Mouse (Mus musculus): ENCODE measurements around the gene Itgam. TPM values are rescaled to one million over a fixed set of nuclear protein-coding genes. Genes with fewer than 3 reads are reported as not detected.

Itgam gene
- polyA plus RNA-seq, 1 experiment: 60.8 TPM

DNA sequence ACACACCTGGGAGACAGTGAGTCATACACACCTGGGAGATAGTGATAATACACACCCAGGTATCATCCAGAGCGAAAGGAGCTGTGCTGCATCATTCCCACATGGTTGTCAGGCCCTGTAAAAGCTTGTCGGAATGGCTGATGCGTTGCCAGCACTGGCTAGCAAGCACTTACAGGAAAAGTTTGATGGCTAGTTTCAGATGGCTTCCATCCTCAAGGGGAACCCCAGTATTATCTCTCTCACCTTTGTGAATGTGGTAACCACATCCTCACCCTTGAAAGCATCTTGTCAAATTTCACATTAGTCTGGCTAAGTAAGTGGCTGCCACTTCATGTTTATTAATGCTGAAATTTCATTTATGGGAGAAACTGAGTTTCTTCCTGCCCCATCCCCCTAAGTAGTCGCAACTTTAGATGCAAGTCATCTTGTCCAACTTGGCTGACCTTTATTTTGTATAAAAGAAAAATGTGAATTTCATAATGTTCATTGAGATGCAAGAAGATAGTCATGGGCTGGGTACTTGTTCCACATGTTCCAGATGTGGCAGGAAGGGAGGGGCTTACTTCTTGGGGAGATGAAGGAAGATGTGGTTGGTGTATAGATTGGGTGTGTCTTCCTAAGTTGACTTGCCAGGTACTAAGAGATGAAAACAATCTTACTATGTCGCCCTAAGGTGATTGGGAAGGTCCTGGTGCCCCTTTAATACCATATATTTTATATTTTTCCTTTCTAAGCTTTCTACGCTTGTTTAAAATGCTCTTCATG is 57.5 kb downstream of the Itgam start:
- no peak overlapping the region for H3K27ac ChIP-seq (ENCODE audit: control insufficient read depth, insufficient read depth, low read depth, low read length, poor library complexity)
- WGBS: 83% methylated on average over 6 of the region's 6 CpGs
- TF ChIP-seq POLR2A (IDR thresholded peaks at IDR 0.05; ENCODE audit: borderline replicate concordance, control insufficient read depth, low read depth, low read length) (no peak), CTCF (IDR thresholded peaks at IDR 0.05; ENCODE audit: control insufficient read depth, insufficient read depth, low read length) (no peak)

DNA sequence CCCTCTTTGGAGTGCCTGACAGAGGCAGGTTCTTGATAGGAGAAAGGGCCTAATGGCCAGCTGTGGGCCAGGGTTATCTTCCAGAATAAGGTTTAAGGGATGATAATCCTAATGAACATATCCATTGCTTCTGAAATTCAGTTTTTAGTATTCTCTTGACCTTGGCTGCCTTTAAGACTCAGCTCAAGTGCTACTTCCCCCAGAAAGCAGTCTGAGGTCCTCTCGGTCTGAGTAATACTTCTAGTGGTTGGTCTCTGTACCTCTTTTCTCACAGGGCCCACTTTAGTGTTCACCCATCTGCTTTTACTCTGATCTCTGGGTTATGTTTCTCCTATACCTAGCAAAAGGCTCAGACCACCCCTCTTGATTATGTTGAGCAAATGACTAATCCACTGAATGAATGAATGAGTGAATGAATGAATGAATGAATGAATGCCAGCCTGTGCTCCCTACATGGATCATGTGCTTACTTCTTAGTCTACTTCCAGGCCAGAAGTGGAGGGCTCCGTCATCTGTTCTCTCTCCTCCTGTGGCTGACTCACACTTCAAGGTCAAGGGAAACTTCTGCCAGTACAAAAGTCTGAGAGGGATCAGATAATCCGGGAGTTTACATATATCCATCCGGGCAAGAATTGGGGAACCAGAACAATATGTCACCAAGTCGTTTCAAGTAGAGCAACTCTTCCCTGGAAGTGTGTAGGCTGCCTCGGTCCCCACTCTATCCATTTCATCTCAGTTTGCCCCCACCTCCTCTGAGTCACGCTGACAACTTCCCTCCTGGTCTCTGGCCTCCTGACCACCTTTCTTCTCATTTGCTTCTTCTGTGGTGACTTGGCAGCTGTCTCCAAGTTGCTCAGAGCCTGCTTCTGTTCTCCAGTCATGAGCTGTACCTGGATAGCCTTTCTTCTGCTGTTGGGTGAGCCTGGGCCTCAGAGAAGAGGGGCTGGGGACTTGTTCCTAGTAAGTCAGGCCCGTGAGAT is 66.6 kb downstream of the Itgam start, which contains the start of gene Itgax:
Gene Itgax (plus strand): TSS at position 807 of the 980 bp plus-strand sequence.
- WGBS: 29% methylated on average over 8 of the region's 8 CpGs
- TF ChIP-seq CTCF (IDR thresholded peaks at IDR 0.05; ENCODE audit: control insufficient read depth, insufficient read depth, low read length) (no peak), POLR2A (IDR thresholded peaks at IDR 0.05; ENCODE audit: borderline replicate concordance, control insufficient read depth, low read depth, low read length) (no peak)
- H3K4me3 ChIP-seq (replicated peaks; ENCODE audit: control insufficient read depth, low read depth, low read length): no peak within 1 kb of the TSS
- peaks cover 7% of the 10 kb centered on the region for H3K4me1 ChIP-seq (ENCODE audit: control insufficient read depth, insufficient read depth, low read length)
- no peak within 1 kb of the TSS for H3K27ac ChIP-seq (ENCODE audit: control insufficient read depth, insufficient read depth, low read depth, low read length, poor library complexity)

More for the DNA sequence above, 57.5 kb downstream of the Itgam start:
- Histone ChIP-seq H3K4me1 (ENCODE audit: control insufficient read depth, insufficient read depth, low read length) (peaks cover 1% of the 10 kb centered on the region; the same call in 1 of the 2 replicates), H3K4me3 (replicated peaks; ENCODE audit: control insufficient read depth, low read depth, low read length) (no peak overlapping the region)

DNA sequence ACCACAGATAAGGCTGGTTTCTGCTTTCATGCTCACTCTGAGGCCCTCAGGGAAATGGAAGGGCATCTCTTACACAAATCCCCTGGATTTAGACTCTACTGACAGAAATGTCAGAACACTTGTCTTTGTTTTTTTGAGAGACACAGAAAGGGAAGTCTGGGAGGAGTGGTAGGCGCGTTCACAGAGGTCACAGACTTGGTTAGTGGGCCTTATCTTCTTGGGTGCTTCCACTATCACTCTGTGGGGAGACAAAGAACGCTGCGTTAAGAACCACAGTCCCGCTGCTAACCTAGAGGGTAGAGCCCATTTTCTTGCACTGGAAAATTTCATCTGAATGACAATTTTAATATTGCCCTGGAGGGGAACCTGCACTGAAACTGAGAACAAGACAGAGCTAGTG is 69.7 kb downstream of the Itgam start:
- Histone ChIP-seq H3K4me3 (replicated peaks; ENCODE audit: control insufficient read depth, low read depth, low read length) (no peak overlapping the region), H3K27ac (ENCODE audit: control insufficient read depth, insufficient read depth, low read depth, low read length, poor library complexity) (peak overlapping the region; percentile 8; the same call in 1 of the 2 replicates), H3K4me1 (ENCODE audit: control insufficient read depth, insufficient read depth, low read length) (peaks cover 10% of the 10 kb centered on the region)
- TF ChIP-seq POLR2A (IDR thresholded peaks at IDR 0.05; ENCODE audit: borderline replicate concordance, control insufficient read depth, low read depth, low read length) (no peak), CTCF (IDR thresholded peaks at IDR 0.05; ENCODE audit: control insufficient read depth, insufficient read depth, low read length) (no peak)
- WGBS: 30% methylated on average over 5 of the region's 5 CpGs

DNA sequence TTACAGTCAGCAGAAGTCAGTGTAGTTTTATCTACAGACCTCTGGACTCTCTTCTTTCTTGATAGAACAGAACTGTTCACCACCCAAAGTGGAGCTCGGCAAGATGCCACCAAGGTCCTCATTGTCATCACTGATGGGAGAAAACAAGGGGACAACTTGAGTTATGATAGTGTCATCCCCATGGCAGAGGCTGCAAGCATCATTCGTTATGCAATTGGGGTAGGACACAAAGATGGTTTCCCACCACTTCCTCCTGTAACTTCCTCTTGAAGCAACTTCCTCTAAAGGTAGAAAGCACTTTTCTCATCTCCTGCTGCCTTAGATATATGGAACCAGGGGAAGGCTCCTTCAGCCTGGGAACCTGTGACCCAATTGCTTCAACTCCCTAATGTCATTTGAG is 71.2 kb downstream of the Itgam start:
- Histone ChIP-seq H3K4me1 (ENCODE audit: control insufficient read depth, insufficient read depth, low read length) (peaks cover 12% of the 10 kb centered on the region), H3K27ac (ENCODE audit: control insufficient read depth, insufficient read depth, low read depth, low read length, poor library complexity) (peak overlapping the region; percentile 39; the same call in 1 of the 2 replicates), H3K4me3 (replicated peaks; ENCODE audit: control insufficient read depth, low read depth, low read length) (no peak overlapping the region)
- TF ChIP-seq POLR2A (IDR thresholded peaks at IDR 0.05; ENCODE audit: borderline replicate concordance, control insufficient read depth, low read depth, low read length): no peak
- no peak for TF ChIP-seq CTCF (IDR thresholded peaks at IDR 0.05; ENCODE audit: control insufficient read depth, insufficient read depth, low read length)
- 8% methylated on average over 2 of the region's 2 CpGs for WGBS

DNA sequence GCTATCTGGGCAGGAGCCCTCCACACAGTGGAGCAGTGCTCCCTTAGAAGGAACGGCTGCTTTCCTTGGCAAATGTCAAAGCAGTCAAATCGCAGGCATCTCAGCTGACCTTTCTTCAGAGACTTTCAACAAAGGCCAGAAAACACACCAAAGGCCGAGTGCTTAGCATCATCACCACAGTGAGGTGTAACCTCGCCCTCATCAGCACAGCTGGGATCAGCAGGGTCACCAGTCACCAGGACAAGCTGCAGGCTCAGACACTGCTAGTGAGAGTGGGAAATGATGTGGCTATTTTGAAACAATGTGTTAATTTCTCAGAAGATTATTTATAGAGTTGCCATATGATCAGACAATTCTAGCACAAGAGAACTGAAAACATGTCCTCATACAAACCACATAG is 74.5 kb downstream of the Itgam start:
- H3K27ac ChIP-seq (ENCODE audit: control insufficient read depth, insufficient read depth, low read depth, low read length, poor library complexity): no peak overlapping the region
- peaks cover 14% of the 10 kb centered on the region for H3K4me1 ChIP-seq (ENCODE audit: control insufficient read depth, insufficient read depth, low read length)
- 57% methylated on average over 4 of the region's 4 CpGs for WGBS
- no peak for TF ChIP-seq CTCF (IDR thresholded peaks at IDR 0.05; ENCODE audit: control insufficient read depth, insufficient read depth, low read length)
- no peak for TF ChIP-seq POLR2A (IDR thresholded peaks at IDR 0.05; ENCODE audit: borderline replicate concordance, control insufficient read depth, low read depth, low read length)
- H3K4me3 ChIP-seq (replicated peaks; ENCODE audit: control insufficient read depth, low read depth, low read length): no peak overlapping the region

DNA sequence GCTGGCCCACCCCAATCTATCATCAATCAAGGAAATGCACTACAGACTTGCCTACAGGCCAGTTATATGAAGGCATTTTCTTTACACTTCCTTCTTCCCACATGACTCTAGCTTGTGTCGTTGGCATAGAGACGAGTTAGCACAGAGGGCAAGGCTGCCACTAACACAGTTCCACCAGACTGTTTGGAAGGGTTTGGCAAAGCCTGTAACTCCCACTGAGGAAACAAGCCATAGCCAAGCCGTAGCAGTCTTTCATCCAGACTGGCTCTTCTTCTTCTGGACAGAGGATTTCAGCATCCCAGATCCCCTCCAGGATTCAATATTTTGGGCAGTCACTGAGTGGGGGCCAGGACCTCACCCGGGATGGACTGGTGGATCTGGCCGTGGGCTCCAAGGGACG is 77.2 kb downstream of the Itgam start:
- 85% methylated on average over 6 of the region's 6 CpGs for WGBS
- TF ChIP-seq CTCF (IDR thresholded peaks at IDR 0.05; ENCODE audit: control insufficient read depth, insufficient read depth, low read length) (no peak), POLR2A (IDR thresholded peaks at IDR 0.05; ENCODE audit: borderline replicate concordance, control insufficient read depth, low read depth, low read length) (no peak)
- Histone ChIP-seq H3K27ac (ENCODE audit: control insufficient read depth, insufficient read depth, low read depth, low read length, poor library complexity) (no peak overlapping the region), H3K4me3 (replicated peaks; ENCODE audit: control insufficient read depth, low read depth, low read length) (no peak overlapping the region), H3K4me1 (ENCODE audit: control insufficient read depth, insufficient read depth, low read length) (peaks cover 4% of the 10 kb centered on the region; the same call in 1 of the 2 replicates)

DNA sequence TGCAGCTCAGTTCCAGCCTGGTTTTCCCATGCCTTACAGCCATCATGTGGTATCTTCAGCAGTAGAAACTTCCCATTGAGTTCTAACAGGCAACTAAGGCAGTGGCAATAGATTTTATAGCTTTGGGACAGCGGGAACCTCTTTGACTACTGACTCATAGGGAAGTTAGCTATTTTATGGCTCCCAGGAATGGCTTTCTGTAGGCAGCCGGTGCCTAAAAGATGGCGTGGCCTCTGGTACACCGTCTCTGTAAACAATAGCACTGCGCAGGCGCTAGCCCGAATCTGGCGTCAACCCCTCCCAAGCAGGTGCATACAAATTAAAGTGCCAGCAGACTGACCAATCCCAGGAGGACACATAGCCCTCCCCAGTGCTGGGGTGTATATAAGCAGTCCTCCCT is 88.5 kb downstream of the Itgam start:
- Histone ChIP-seq H3K4me3 (replicated peaks; ENCODE audit: control insufficient read depth, low read depth, low read length) (no peak overlapping the region), H3K27ac (ENCODE audit: control insufficient read depth, insufficient read depth, low read depth, low read length, poor library complexity) (no peak overlapping the region), H3K4me1 (ENCODE audit: control insufficient read depth, insufficient read depth, low read length) (no peaks in the 10 kb centered on the region)
- no peak for TF ChIP-seq POLR2A (IDR thresholded peaks at IDR 0.05; ENCODE audit: borderline replicate concordance, control insufficient read depth, low read depth, low read length)
- TF ChIP-seq CTCF (IDR thresholded peaks at IDR 0.05; ENCODE audit: control insufficient read depth, insufficient read depth, low read length): no peak
- WGBS: 89% methylated on average over 8 of the region's 8 CpGs

DNA sequence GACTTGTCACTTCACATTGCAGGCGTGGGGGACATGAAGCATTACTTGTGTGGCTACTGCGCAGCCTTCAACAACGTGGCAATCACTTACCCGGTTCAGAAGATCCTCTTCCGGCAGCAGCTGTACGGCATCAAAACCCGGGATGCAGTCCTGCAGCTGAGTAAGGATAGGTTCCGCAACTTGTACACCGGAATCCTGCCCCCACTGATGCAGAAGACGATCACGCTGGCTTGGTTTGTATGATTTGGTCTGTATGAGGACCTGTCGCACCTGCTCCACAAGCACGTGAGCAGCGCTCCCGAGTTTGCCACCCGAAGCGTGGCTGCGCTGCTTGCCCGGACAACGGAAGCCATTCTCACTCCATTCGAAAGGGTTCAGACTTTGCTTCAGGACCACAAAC is 91.6 kb downstream of the Itgam start, which contains the start of gene Itgad:
Gene Itgad (plus strand): TSS at position 301 of the 400 bp plus-strand sequence.
- no peaks in the 10 kb centered on the region; the same call in 1 of the 2 replicates for H3K4me1 ChIP-seq (ENCODE audit: control insufficient read depth, insufficient read depth, low read length)
- 92% methylated on average over 21 of the region's 21 CpGs for WGBS
- H3K4me3 ChIP-seq (replicated peaks; ENCODE audit: control insufficient read depth, low read depth, low read length): no peak within 1 kb of the TSS
- no peak within 1 kb of the TSS for H3K27ac ChIP-seq (ENCODE audit: control insufficient read depth, insufficient read depth, low read depth, low read length, poor library complexity)
- TF ChIP-seq CTCF (IDR thresholded peaks at IDR 0.05; ENCODE audit: control insufficient read depth, insufficient read depth, low read length) (no peak), POLR2A (IDR thresholded peaks at IDR 0.05; ENCODE audit: borderline replicate concordance, control insufficient read depth, low read depth, low read length) (no peak)
